Mouse (Mus musculus) c-Kit-positive CD71-positive TER-119-positive erythroid progenitor cells, embryonic 14.5 days (primary cell): ENCODE results near the gene Kcnd3.

ENCODE experiments used
- DNase-seq: peaks from one replicate; pipeline ENCODE4 v3.0.0-alpha.2; 2013; ENCODE audit warnings: low spot score

The Kcnd3 gene

DNA sequence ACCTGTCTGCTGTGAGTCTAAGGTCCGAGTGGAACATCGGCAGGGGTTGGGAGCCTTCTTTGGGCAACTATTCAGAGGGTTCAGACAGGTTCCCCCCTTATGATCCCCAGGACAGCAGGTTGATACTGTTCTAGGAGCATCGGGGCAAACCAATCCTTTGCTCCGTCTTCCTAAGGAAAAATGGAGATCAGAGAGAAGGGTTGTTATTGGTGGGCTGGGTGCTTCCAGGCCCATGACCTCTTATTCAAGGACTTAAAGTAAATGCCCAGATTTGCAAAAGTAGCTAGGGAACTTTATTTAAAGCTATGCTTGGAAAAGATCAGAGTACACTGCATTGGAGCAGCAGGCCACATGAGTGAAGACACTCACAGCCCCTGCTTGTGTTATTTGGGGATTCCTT is 69.5 kb downstream of the Kcnd3 start:
- no peak for DNase-seq

DNA sequence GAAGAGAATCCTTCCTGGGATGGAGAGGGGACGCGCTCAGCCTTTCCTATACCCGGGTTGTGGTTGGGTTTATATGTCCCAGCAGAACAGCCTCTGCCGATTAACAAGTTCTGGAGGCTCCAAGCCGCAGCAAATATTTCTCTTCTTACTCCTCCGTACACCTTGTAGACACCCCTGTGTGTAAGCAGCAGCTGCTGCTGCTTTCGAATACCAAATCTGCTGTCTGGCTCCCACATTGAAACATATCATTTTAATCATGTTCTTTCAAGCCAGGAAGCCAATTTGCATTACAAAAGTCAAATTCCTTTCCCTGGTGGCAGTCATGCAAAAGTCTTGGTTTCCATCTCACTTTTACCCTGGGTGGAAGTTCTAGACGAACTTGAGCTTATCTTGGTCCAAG is 76.7 kb downstream of the Kcnd3 start:
- no peak for DNase-seq

- DNase-seq: no peak
These were observed 77.6 kb downstream of the Kcnd3 start for GRCm38 (mm10) chr3:105529700-105530099.

DNA sequence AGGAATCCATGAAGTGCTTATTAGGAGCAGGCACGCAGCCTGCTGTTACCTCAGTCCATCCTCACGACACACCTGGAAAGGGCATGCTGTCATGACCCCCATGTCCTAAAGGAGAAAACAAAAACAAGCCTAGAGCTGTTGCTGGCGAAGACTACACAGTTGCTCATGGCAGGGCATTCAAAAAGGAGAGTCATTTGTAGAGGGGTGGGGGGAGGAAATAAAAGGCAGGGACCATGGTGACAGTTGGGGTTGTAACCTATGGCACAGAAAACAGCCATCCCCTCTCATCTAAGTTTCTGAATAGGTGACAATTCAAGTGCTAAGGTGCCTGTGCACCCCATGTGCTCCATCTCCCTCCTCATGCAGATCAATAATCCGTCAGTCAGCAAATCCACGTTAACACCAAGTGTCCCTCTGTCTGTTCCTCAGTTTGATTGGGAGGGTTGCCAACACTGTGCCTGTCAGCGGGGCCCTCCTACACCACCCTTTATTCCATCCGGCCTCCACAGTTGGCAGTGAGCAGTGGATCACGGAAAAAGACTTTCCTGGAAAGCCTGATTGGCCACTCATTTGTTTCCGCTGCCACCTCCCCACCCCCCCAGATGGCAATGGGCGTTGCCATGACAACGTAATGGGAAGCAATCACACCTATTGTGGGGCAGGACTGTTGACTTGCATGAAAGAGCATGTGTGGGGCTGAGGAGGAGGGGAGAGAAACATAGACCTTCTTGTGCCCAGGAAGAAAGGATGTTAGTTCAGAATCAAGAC is 78.4 kb downstream of the Kcnd3 start:
- DNase-seq: no peak

- DNase-seq: no peak
These were observed 86.3 kb downstream of the Kcnd3 start for GRCm38 (mm10) chr3:105538406-105538805.

GRCm38 (mm10) chr3:105538819-105539607 is 86.9 kb downstream of the Kcnd3 start:
- DNase-seq: no peak

- DNase-seq: no peak
These were observed 90.6 kb downstream of the Kcnd3 start for GRCm38 (mm10) chr3:105542741-105543140.

GRCm38 (mm10) chr3:105544106-105544505 is 92.0 kb downstream of the Kcnd3 start:
- DNase-seq: no peak

DNA sequence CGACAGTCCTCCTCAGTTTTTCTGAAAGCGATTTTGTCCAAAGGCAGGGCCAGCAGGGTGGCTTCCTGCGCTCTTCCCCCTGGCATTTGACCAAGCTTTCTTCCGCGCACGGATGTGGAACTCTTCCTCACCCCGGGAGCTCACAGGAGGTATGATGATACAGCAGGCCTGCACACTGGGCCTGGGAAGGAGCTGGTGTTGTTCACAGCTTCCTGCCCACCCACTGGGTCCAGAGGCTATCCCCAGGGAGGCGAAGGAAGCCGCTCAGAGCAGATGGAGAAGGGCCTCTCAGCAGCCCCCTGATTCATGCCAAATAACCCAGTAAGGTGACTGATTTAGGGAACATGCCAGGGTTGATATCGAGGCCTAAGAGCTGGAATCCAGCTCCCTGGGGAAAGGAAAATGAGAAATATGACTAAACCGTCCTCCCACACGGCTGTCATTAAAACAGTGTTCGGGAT is 94.5 kb downstream of the Kcnd3 start:
- no peak for DNase-seq

GRCm38 (mm10) chr3:105548074-105548771 is 96.1 kb downstream of the Kcnd3 start:
- DNase-seq: no peak

GRCm38 (mm10) chr3:105559456-105559855 is 107.3 kb downstream of the Kcnd3 start:
- DNase-seq: no peak

DNA sequence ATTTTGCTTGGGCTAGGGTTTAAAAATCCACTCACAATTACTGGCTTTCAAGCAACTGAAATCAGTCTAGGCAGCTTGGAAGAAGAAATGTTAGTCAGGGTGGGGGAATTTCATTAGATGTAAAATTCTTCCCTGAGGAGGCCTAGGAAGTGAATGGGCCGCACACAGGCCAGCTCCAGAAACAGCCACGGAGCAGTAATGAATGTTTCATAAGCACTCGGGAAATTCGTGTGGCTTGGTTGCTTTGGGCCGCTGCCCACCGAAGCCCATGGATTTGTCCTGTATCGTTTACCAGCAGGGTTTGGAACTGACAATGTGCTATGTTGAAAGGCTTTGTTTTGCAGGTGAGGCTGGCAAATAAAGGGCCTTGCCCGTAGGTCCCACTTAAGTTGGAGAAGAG is 114.8 kb downstream of the Kcnd3 start:
- no peak for DNase-seq

- DNase-seq: no peak
These were observed 115.3 kb downstream of the Kcnd3 start for GRCm38 (mm10) chr3:105567472-105567871.

- DNase-seq: no peak
These were observed 116.3 kb downstream of the Kcnd3 start for GRCm38 (mm10) chr3:105568403-105568802.

DNA sequence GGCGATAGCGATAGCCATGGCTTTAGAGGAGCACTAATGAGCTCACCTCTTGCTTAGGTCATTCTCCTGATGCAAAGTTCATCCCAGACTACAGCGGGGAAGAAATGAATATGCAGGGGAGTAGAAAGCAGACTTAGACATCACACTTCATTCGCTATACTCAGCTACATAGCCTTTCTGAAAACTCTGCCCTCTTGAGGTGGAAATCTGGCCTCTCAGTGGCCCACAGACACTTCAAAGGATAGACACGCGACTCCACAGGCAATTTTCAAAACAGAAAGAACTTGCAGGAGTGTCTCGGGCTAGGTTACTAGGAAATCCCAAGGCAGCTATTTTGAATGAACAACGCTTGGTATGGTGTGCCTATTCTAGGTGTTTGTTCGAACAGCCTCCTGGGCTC is 116.7 kb downstream of the Kcnd3 start:
- no peak for DNase-seq

DNA sequence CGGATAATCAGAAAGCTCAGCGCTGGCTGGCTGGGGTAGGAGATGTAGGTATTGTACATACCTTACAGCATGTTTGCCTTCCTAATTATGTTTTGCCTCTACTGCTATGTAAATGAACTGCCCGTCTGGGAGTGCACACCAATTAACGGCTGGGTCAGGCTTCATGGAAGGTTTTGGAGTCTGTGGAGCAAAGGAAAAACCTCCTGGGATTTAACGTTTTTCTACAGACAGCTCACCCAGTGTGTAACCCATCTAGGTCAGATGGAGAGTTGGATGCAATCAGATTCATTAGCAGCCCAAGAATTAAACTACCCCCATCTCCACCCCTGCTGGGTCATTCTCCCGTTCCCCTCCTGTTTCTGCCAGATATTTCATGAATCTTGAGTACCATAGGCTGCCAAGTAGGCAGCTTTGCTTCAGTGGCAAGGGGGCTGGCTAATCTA is 117.2 kb downstream of the Kcnd3 start:
- DNase-seq: no peak

GRCm38 (mm10) chr3:105569950-105570349 is 117.8 kb downstream of the Kcnd3 start:
- no peak for DNase-seq

- no peak for DNase-seq
These were observed 118.7 kb downstream of the Kcnd3 start for GRCm38 (mm10) chr3:105570818-105571217.

DNA sequence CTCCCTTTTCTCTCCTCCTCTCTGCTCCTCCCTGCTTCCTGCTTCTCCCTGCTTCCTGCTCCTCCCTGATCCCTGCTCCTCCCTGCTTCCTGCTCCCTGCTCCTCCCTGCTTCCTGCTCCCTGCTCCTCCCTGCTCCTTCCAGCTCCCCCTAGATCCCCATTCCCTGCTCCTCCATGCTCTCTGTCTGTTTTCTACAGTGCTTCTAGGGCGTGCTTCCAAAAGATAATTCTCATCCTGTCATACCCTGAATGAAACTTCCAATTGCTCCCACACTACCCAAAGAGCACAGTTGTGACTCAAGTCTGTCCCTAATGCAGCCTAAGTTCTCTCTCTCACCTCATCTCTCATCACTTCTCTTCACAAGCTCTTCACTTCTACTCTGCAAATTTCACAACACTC is 119.8 kb downstream of the Kcnd3 start:
- DNase-seq: no peak

DNA sequence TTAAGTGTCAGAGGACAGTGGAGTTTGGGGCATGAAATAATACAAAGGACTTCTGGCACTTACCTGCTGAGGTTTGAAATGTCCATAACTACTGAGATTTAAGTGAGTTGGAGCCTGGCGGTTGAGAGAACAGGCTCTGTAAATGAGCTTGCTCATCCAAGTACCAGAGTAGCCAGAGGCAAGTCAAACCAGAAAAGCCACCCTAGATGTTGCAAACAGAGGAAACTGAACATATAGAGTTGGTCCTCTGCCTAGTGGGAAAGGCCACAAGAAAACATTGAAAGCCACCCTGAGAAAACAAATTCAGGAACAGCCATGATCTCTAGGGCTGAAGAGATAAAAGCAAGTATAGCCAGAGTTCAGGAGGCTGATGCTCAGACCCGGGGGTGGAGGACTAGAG is 121.0 kb downstream of the Kcnd3 start:
- no peak for DNase-seq

DNA sequence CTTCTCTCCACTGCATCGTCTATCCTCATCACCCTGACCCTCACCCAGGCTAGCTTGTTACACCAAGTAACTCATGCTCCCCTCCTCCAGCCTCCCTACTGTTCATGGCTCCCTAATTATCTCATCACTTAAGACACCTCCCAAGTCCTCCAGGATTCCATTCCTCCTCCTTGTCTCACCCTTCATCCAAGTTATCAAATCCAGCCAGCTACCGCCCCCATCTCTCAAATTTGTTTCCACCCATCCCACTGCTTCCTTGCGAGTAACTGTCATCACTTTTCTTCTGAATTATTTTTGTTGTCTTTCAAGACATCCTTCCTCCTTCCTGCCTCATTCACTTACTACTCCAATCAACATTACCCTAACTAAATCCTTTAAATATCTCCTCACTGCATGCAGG is 126.2 kb downstream of the Kcnd3 start:
- DNase-seq: no peak

- no peak for DNase-seq
These were observed 129.0 kb downstream of the Kcnd3 start for GRCm38 (mm10) chr3:105581119-105581518.

DNA sequence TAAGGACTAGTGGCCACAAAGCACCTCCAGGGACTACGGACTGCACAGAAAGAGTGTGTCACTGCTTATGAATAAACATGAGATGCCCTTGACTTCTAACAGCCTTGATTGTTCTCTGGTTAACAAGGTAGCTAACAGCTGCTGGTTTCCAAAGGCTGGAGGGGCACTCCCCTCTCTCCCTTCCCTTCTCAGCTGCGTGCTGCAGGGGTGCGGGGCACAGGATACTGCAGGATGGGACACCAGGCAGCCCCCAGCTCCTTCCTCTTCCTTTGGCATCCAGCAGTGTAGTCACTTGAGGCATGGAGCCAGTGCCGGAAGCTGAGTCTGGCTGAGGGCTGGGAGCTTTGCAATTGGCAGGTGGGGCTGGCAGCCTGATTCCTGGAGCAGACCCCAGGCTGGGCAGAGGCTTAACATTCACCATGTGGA is 133.6 kb downstream of the Kcnd3 start:
- DNase-seq: no peak
